Mouse (Mus musculus) adrenal gland, adult 10 weeks (tissue): Measurements from ENCODE around the gene Gltpd2. TPM values are rescaled to one million over a fixed set of nuclear protein-coding genes. Genes with fewer than 3 reads are reported as not detected.

Experiments
- polyA plus RNA-seq: library from polyadenylated mRNA; stranded (reverse); fragments of 350-450 nt; fragmentation: Illumina TruSeq; extraction: RNeasy Lipid Tissue Mini Kit (QIAGEN cat#74804); gene quantifications from one replicate; pipeline ENCODE4 v1.2.3, GENCODE M21; 2014; ENCODE audit warnings: low read depth, low replicate concordance

Gltpd2 gene
- not detected for polyA plus RNA-seq

DNA sequence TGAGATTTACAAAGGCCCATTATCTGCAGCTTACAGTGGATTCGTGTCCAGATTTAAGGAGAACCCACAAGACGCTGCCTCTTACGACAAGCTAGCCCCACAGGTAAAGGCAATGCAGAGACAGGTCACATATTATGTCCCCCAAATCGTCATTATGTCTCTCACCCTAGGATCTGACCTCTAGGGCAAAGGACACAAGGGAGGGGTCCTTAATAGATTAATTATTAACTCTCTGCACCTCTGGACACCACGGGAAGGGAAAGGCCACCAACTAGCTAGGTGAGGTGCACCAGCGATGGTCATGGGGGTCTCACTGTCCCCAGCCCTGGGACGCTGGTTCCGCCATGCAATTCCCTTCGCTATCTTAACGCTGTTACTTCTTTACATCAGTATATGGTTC lies at the start of gene Gltpd2:
Gene Gltpd2 (plus strand): TSS at position 274 of the 400 bp plus-strand sequence.

DNA sequence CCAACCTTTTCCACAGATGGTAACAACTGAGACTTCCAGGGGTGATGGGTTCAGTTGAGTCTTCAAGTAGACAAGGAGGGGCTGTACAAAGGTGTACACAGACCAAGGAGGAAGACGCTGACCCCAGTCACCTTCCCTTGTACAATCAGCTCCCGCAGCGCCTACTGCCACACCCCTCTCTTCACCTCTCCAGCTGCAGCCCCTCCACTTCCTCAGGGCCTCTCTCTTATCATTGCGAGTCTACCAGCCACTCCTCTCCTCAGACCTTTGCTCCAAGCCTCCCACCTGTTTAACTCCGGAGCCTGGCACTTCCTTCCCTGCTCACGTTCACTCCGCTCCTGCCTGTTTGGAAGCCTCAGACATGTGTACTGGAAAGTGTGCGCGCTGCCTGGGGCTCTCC lies 14.0 kb upstream of the Gltpd2 start, which contains the start of gene Tm4sf5:
Gene Tm4sf5 (plus strand): TSS at position 275 of the 400 bp plus-strand sequence.

DNA sequence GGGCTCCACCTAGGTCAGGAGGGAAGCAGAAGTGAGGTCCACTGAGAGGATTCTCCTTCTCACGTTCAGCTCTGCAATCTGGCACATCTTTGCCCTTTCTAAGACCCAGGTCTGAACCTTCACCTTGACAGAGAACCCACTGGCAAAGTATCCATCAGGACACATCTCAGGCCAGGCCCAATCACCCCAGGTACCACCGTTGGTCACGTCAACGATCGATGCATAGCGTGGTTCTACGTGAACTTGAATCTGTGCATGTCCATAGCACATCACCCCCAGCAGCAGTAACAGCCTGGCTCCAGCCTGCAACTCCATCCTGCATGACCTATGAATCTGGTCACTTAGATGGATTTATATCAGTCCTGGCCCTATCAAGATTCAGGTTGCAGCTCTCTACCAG lies 4.7 kb upstream of the Gltpd2 start, which contains the start of gene Vmo1:
Gene Vmo1 (minus strand): TSS at position 329 of the 400 bp plus-strand sequence.

GRCm38 (mm10) chr11:70525184-70525678 lies 6.2 kb downstream of the Gltpd2 start, which contains the start of gene Psmb6:
Gene Psmb6 (plus strand): TSS chr11:70525367.

DNA sequence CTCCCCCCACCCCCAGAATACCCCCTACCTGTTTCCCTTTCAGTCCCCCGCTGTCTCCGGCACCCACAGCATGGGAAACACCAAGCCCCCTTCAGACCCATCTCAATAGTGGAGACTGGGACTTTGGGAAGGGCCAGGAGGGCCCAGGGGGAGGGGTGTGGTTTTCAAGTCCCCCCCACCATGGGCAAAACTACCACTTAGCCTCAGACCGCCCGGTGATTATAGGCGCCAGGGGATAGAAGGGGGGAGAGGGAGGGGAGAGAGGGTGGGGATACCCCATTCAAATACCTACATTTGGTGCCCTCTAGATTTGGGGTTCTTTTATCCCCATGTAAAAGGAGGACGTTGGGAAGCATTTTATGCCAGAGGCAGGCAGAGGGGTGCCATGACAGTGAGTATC lies 13.8 kb downstream of the Gltpd2 start, which contains the start of gene Gm40193:
Gene Gm40193 (minus strand): TSS at position 101 of the 400 bp plus-strand sequence.

GRCm38 (mm10) chr11:70539877-70540587 lies 21.0 kb downstream of the Gltpd2 start, which contains the start of gene Pld2:
Gene Pld2 (plus strand): TSS chr11:70540064.

DNA sequence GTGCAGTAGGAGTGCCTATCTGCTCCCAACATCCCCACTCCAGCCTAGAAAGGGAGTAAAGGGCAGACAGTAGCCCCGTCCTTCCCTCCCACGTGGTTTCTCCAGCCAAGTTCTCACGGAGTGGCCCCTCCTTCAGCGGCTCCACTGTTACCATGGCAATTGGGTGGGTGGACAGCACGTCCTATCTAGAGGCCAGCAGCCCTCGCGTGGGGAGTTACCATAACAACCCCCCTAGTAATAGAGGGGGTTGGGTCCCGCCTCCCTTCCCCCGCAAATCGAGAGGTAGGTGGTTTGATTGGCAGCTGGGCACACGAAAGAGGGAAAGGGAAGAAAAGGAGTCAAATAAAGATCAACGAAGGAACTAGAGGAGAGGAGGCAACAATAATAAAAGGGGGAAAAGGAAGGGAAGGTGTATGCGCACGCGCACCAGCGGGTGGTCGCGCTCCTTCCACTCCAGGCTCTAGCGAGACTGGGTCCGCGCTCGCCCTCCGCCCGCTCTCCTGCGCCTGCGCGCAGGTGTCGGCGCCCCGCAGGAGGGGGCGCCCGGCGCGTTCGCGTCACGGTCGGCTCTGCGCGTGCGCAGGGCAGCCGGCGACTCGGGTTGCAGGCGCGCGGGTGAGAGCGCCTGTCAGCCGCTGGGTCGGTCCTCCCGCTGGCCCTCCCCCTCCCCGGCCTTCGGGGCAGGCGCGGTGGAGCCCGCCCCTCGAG lies 43.4 kb downstream of the Gltpd2 start, which contains the start of gene Mink1:
Gene Mink1 (plus strand): TSS at position 595 of the 708 bp plus-strand sequence.

Other genes with a start within 250 kb of the Gltpd2 start
- gene Alox12e, start 196.6 kb upstream of the Gltpd2 start, polyA plus RNA-seq: not detected
- not detected for gene Alox15, start 167.2 kb upstream of the Gltpd2 start, polyA plus RNA-seq
- 8.9 TPM for gene Pelp1, start 109.2 kb upstream of the Gltpd2 start, polyA plus RNA-seq
- gene Arrb2, start 86.6 kb upstream of the Gltpd2 start, polyA plus RNA-seq: 2.3 TPM
- gene Med11, start 67.3 kb upstream of the Gltpd2 start, polyA plus RNA-seq: 5.6 TPM
- 0.35 TPM for gene Zmynd15, start 59.8 kb upstream of the Gltpd2 start, polyA plus RNA-seq
- 10.3 TPM for gene Cxcl16, start 59.2 kb upstream of the Gltpd2 start, polyA plus RNA-seq
- not detected for gene Tm4sf5, start 14.0 kb upstream of the Gltpd2 start, polyA plus RNA-seq
- not detected for gene Vmo1, start 4.6 kb upstream of the Gltpd2 start, polyA plus RNA-seq
- gene Psmb6, start 6.2 kb downstream of the Gltpd2 start, polyA plus RNA-seq: 23.1 TPM
- not detected for gene Gm40193, start 13.7 kb downstream of the Gltpd2 start, polyA plus RNA-seq
- 1.0 TPM for gene Pld2, start 20.9 kb downstream of the Gltpd2 start, polyA plus RNA-seq
- gene Mink1, start 43.7 kb downstream of the Gltpd2 start, polyA plus RNA-seq: 2.2 TPM
- gene 4930544D05Rik, start 96.7 kb downstream of the Gltpd2 start, polyA plus RNA-seq: not detected
- not detected for gene Chrne, start 100.0 kb downstream of the Gltpd2 start, polyA plus RNA-seq
- gene Gp1ba, start 119.9 kb downstream of the Gltpd2 start, polyA plus RNA-seq: not detected
- gene Rnf167, start 128.0 kb downstream of the Gltpd2 start, polyA plus RNA-seq: 33.4 TPM
- 30.6 TPM for gene Slc25a11, start 128.3 kb downstream of the Gltpd2 start, polyA plus RNA-seq
- gene Pfn1, start 135.4 kb downstream of the Gltpd2 start, polyA plus RNA-seq: 121 TPM
- 2.7 TPM for gene Eno3, start 138.0 kb downstream of the Gltpd2 start, polyA plus RNA-seq
- 39.1 TPM for gene Spag7, start 150.2 kb downstream of the Gltpd2 start, polyA plus RNA-seq
- 0.87 TPM for gene Camta2, start 168.9 kb downstream of the Gltpd2 start, polyA plus RNA-seq
- gene Inca1, start 181.0 kb downstream of the Gltpd2 start, polyA plus RNA-seq: 3.7 TPM
- 32.8 TPM for gene Kif1c, start 181.4 kb downstream of the Gltpd2 start, polyA plus RNA-seq
- gene Zfp3, start 245.0 kb downstream of the Gltpd2 start, polyA plus RNA-seq: 4.4 TPM